Mouse (Mus musculus) left cerebral cortex, postnatal 25 days (tissue): ENCODE data around the gene Gm21981. TPM values are rescaled to one million over a fixed set of nuclear protein-coding genes. Genes with fewer than 3 reads are reported as not detected.

ENCODE experiments used
- DNase-seq, 2 experiments: peaks; one replicate each; pipeline ENCODE4 v3.0.0; 2022; ENCODE audit warnings: low spot score in 2 of 2, mixed read lengths in 1 of 2
- intact Hi-C: fragments of 180-260 bp; cut with DNase I; formaldehyde crosslinking; loops from one replicate; pipeline ENCODE4 v1.15.1; 2025
- total RNA-seq, 2 experiments: library from RNA; stranded (reverse); gene quantifications; 2 replicates each; pipeline ENCODE4 v1.2.3; 2021

The Gm21981 gene
- total RNA-seq, 2 experiments from 2014 or later = 3.3 to 3.8 TPM

GRCm38 (mm10) chr17:47706196-47706595 is 11.9 kb upstream of the Gm21981 start:
- intact Hi-C loops = no loop called here
- no peak for DNase-seq

GRCm38 (mm10) chr17:47704692-47705091 is 10.4 kb upstream of the Gm21981 start:
- DNase-seq = no peak
- intact Hi-C loops = no loop called here

- DNase-seq = no peak
- intact Hi-C loops = no loop called here
Measured at GRCm38 (mm10) chr17:47703556-47703955, 9.3 kb upstream of the Gm21981 start.

GRCm38 (mm10) chr17:47702548-47703345 is 8.5 kb upstream of the Gm21981 start:
- no peak for DNase-seq
- intact Hi-C loops = no loop called here

GRCm38 (mm10) chr17:47701793-47702192 is 7.5 kb upstream of the Gm21981 start:
- intact Hi-C loops = no loop called here
- peak in 1 of 2 experiments; percentile 28 for DNase-seq

GRCm38 (mm10) chr17:47699055-47699454 is 4.8 kb upstream of the Gm21981 start:
- DNase-seq = no peak
- intact Hi-C loops = no loop called here

GRCm38 (mm10) chr17:47698156-47698555 is 3.9 kb upstream of the Gm21981 start:
- DNase-seq = no peak
- intact Hi-C loops = no loop called here

GRCm38 (mm10) chr17:47695337-47695710 is 1.1 kb upstream of the Gm21981 start:
- intact Hi-C loops = no loop called here
- DNase-seq = peak in 1 of 2 experiments; percentile 38

GRCm38 (mm10) chr17:47694503-47695336 is 465 bp upstream of the Gm21981 start, which contains the start of gene Prickle4:
TSS of gene Prickle4 (minus strand) at chr17:47694736.
- DNase-seq = peak; percentile 96 to 97
- intact Hi-C loops = loop anchor here (5.0 kb wide), 2 partner anchors 322 to 408 kb away; no protein-coding TSS in a partner anchor

GRCm38 (mm10) chr17:47693671-47694441 is 399 bp downstream of the Gm21981 start:
- intact Hi-C loops = loop anchor here (5.0 kb wide), 2 partner anchors 322 to 408 kb away; no protein-coding TSS in a partner anchor
- DNase-seq = no peak

- no peak for DNase-seq
- intact Hi-C loops = loop anchor here (5.0 kb wide), 2 partner anchors 319 to 411 kb away; no protein-coding TSS in a partner anchor
Measured at GRCm38 (mm10) chr17:47691650-47692049, 2.6 kb downstream of the Gm21981 start.

- intact Hi-C loops = loop anchor here (2.0 to 5.0 kb wide), 4 partner anchors 78 to 412 kb away; partner anchors contain the start of genes Bysl, Ccnd3, Gm20517 and Med20
- DNase-seq = no peak
Measured at GRCm38 (mm10) chr17:47689894-47690293, 4.4 kb downstream of the Gm21981 start.

- intact Hi-C loops = loop anchor here (1.0 to 5.0 kb wide), 3 partner anchors 60 to 184 kb away; partner anchors contain the start of genes Bysl, Ccnd3, Gm20517 and Med20
- peak; percentile 81 to 82 for DNase-seq
Measured at GRCm38 (mm10) chr17:47688608-47689575, 5.4 kb downstream of the Gm21981 start, which contains the start of gene Frs3. TSS of gene Frs3 (plus strand) at chr17:47689030.

- no peak for DNase-seq
- intact Hi-C loops = loop anchor here (1.0 to 5.0 kb wide), 3 partner anchors 59 to 183 kb away; partner anchors contain the start of genes Bysl, Ccnd3, Gm20517 and Med20
Measured at GRCm38 (mm10) chr17:47688344-47688607, 6.0 kb downstream of the Gm21981 start, which contains the start of gene Tomm6. TSS of gene Tomm6 (minus strand) at chr17:47688386.

GRCm38 (mm10) chr17:47687409-47688343 is 6.6 kb downstream of the Gm21981 start:
- DNase-seq = peak; percentile 96 to 98
- intact Hi-C loops = loop anchor here (1.0 to 5.0 kb wide), 3 partner anchors 58 to 183 kb away; partner anchors contain the start of genes Bysl, Ccnd3, Gm20517 and Med20

GRCm38 (mm10) chr17:47682836-47683235 is 11.4 kb downstream of the Gm21981 start:
- DNase-seq = no peak
- intact Hi-C loops = no loop called here

GRCm38 (mm10) chr17:47678702-47679101 is 15.6 kb downstream of the Gm21981 start:
- DNase-seq = no peak
- intact Hi-C loops = no loop called here
